Mouse (Mus musculus): ENCODE measurements around the gene 2610318N02Rik.

Gene 2610318N02Rik

GRCm38 (mm10) chr16:17110771-17111743, 13.9 kb downstream of the 2610318N02Rik start, which contains the start of gene Ppil2:
Gene Ppil2 (minus strand): TSS chr16:17111257.
- peak; percentile 75 for DNase-seq (ENCODE audit: extremely low spot score, low spot score)

- DNase-seq (ENCODE audit: extremely low spot score, low spot score) = no peak
Observed at GRCm38 (mm10) chr16:17104600-17104999, 20.4 kb downstream of the 2610318N02Rik start.

GRCm38 (mm10) chr16:17102630-17103220, 22.2 kb downstream of the 2610318N02Rik start:
- no peak for DNase-seq (ENCODE audit: extremely low spot score, low spot score)

GRCm38 (mm10) chr16:17096938-17097337, 28.0 kb downstream of the 2610318N02Rik start:
- no peak for DNase-seq (ENCODE audit: extremely low spot score, low spot score)

GRCm38 (mm10) chr16:17088346-17088745, 36.6 kb downstream of the 2610318N02Rik start:
- no peak for DNase-seq (ENCODE audit: extremely low spot score, low spot score)

GRCm38 (mm10) chr16:17086669-17087193, 38.2 kb downstream of the 2610318N02Rik start:
- DNase-seq (ENCODE audit: extremely low spot score, low spot score) = no peak

GRCm38 (mm10) chr16:17086241-17086640, 38.7 kb downstream of the 2610318N02Rik start:
- DNase-seq (ENCODE audit: extremely low spot score, low spot score) = no peak

GRCm38 (mm10) chr16:17085636-17086035, 39.3 kb downstream of the 2610318N02Rik start:
- DNase-seq (ENCODE audit: extremely low spot score, low spot score) = no peak

- DNase-seq (ENCODE audit: extremely low spot score, low spot score) = no peak
Observed at GRCm38 (mm10) chr16:17082121-17082792, 42.7 kb downstream of the 2610318N02Rik start.

- no peak for DNase-seq (ENCODE audit: extremely low spot score, low spot score)
Observed at GRCm38 (mm10) chr16:17078101-17078500, 46.9 kb downstream of the 2610318N02Rik start.

GRCm38 (mm10) chr16:17076869-17077268, 48.1 kb downstream of the 2610318N02Rik start:
- no peak for DNase-seq (ENCODE audit: extremely low spot score, low spot score)

GRCm38 (mm10) chr16:17076301-17076700, 48.7 kb downstream of the 2610318N02Rik start:
- no peak for DNase-seq (ENCODE audit: extremely low spot score, low spot score)

GRCm38 (mm10) chr16:17073000-17073399, 52.0 kb downstream of the 2610318N02Rik start:
- DNase-seq (ENCODE audit: extremely low spot score, low spot score) = no peak

GRCm38 (mm10) chr16:17070716-17071115, 54.3 kb downstream of the 2610318N02Rik start:
- DNase-seq (ENCODE audit: extremely low spot score, low spot score) = no peak

GRCm38 (mm10) chr16:17069511-17070443, 55.2 kb downstream of the 2610318N02Rik start, which contains the start of gene Ypel1:
Gene Ypel1 (plus strand): TSS chr16:17069696.
- DNase-seq (ENCODE audit: extremely low spot score, low spot score) = peak; percentile 94

- DNase-seq (ENCODE audit: extremely low spot score, low spot score) = no peak
Observed at GRCm38 (mm10) chr16:17067552-17067951, 57.4 kb downstream of the 2610318N02Rik start.

All from neural tube, embryonic 10.5 days (tissue).